Mouse (Mus musculus) kidney, adult 2 months (tissue): ENCODE results near the gene Il24. TPM values are rescaled to one million over a fixed set of nuclear protein-coding genes. Genes with fewer than 3 reads are reported as not detected.
A peak's percentile ranks its signal among the peaks of the same experiment; 100 is the strongest.

Source experiments
- DNase-seq: peaks from one replicate; pipeline ENCODE4 v3.0.0; 2021
- H3K27ac ChIP-seq: fragments of 200-500 bp; 2 replicates; pipeline ENCODE4 v1.5.1; 2012; ENCODE audit warnings: low read depth, low read length, control low read depth, inconsistent platforms; ENCODE audit not compliant: insufficient read depth
- H3K27me3 ChIP-seq: fragments of 200-500 bp; replicated peaks from 2 replicates; pipeline ENCODE4 v1.6.1; 2012; ENCODE audit warnings: mild to moderate bottlenecking, moderate library complexity, low read length, inconsistent platforms; ENCODE audit not compliant: control insufficient read depth, insufficient read depth
- H3K36me3 ChIP-seq: fragments of 200-500 bp; 2 replicates; pipeline ENCODE4 v1.6.1; 2012; ENCODE audit warnings: mild to moderate bottlenecking, moderate library complexity, low read length, inconsistent platforms; ENCODE audit not compliant: control insufficient read depth, insufficient read depth
- H3K4me1 ChIP-seq: fragments of 200-500 bp; 2 replicates; pipeline ENCODE4 v1.6.1; 2011; ENCODE audit warnings: low read length; ENCODE audit not compliant: control insufficient read depth, insufficient read depth
- H3K4me3 ChIP-seq: fragments of 200-500 bp; 2 replicates; pipeline ENCODE4 v1.5.1; 2011; ENCODE audit warnings: mild to moderate bottlenecking, low read depth, low read length, control low read depth; ENCODE audit not compliant: insufficient read depth
- CTCF ChIP-seq: fragments of 200-500 bp; conservative IDR thresholded peaks from 2 replicates; pipeline ENCODE4 v1.5.1; 2011; ENCODE audit warnings: low read depth, mild to moderate bottlenecking, control low read depth, low read length, moderate library complexity, mixed read lengths; ENCODE audit not compliant: insufficient read depth, insufficient read length
- POLR2A ChIP-seq: fragments of 200-500 bp; IDR thresholded peaks from one replicate; pipeline ENCODE4 v1.6.1; 2011; ENCODE audit warnings: low read depth, low read length, control low read depth
- WGBS: fragments of 180-500 bp; shearing (Covaris S2); methylation state at CpG from one replicate; pipeline ENCODE4 v1.1.7; 2018; 5-methylcytosine and 5-hydroxymethylcytosine counted together
- polyA plus RNA-seq: library from polyadenylated mRNA; depleted of rRNA; stranded (reverse); fragments of >200 nt; gene quantifications from 2 replicates; pipeline ENCODE4 v1.2.3, GENCODE M21; 2012; rRNA removed

Gene Il24
- polyA plus RNA-seq, 1 experiment = 0.06 TPM

DNA sequence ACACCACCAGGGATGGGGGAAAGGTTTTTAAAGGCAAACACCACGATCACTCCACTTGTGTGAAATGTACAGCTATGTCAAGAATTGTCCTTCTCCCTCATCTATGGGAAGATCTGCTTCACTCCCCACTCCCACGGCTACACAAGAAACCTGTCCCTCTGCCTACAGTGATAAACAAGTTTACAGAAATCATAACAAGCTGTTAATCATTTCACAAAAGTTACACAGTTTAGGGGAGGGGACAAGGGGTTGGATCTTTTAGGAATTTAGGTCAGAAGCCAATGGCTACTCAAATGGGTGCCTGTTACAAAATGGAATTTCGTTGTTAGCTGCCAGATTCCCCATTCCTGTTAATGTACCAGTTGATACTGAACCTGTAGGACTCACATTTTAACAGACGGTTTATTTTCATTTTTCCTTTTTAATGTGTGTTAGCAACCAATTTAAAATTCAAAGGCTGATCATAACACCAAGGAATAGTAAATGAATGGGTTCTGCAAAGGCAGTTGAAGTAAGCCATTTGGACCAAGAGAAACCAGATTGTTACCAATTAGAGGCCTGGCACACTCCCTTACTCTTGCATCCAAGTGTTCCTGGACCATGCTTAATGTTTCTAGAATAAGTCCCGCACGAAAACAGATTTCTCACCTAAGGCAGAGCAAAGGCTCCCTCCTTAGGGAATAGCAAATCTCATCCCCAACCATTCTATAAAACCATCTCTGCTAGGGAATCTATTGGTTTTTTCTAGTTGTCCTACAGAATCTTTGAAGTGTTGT lies 51.9 kb downstream of the Il24 start:
- Histone ChIP-seq H3K4me1 (peaks cover 46% of the 10 kb centered on the region), H3K27me3 (no peaks in the 10 kb centered on the region), H3K27ac (peak overlapping the region; percentile 98), H3K36me3 (no peaks in the 10 kb centered on the region), H3K4me3 (no peak overlapping the region)
- peak; percentile 88 for DNase-seq
- TF ChIP-seq POLR2A (no peak), CTCF (no peak)
- 41% methylated on average over 6 of the region's 6 CpGs for WGBS

DNA sequence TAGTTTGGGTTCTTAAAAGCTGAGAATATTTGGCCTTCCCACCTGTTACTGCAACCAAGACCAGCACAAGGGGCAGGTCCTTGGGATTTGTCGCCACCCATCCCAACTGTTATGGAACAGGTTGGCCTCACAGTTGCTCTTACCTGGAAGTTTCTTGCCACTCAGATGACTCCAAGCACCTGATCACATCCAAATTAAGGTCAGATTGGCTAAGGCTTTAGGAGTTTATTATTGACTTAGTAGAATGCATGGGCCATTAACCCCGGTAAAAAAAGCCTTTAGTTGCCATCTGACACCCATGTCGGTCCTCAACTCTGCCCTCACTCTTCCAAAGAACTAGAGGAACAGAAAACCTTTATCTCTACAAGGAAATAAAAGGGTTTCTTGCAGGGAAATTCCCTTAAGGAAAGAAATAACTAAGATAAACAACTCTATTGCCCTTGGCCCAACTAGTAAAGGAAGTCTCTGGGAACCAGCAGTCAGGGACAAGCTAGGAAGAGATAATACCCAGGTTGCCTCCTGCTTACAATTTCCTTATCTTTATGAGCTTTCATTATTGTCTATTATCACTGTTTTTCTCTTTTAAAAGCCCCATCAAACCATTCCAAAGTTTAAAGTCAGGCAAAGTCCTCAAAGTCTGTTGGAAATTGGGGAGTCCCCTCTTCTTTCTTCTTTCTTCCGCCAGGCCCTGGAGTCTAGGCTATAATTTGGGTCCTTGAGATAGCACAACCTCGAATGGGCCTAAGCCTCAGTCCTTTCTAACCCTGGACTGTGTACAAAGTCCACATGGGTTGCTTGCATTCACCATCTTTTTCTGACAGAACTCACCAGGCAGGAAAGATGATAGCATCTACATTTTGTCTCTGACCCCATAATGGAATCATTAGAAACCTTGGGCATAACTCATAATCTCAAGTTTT lies 54.8 kb downstream of the Il24 start:
- DNase-seq = peak; percentile 94
- H3K36me3 ChIP-seq = no peaks in the 10 kb centered on the region
- WGBS = 35% methylated on average over 5 of the region's 5 CpGs
- H3K4me3 ChIP-seq = no peak overlapping the region
- TF ChIP-seq CTCF (no peak), POLR2A (no peak)
- H3K4me1 ChIP-seq = peaks cover 38% of the 10 kb centered on the region
- H3K27me3 ChIP-seq = no peaks in the 10 kb centered on the region
- H3K27ac ChIP-seq = peak overlapping the region; percentile 100

Other genes starting within 250 kb of the Il24 start
- gene C4bp, start 225.8 kb downstream of the Il24 start, polyA plus RNA-seq = 0.08 and 0.19 TPM in 2 replicates
- gene Gm29427, start 171.7 kb downstream of the Il24 start, polyA plus RNA-seq = not detected in 2 replicates
- 1.2 and 1.3 TPM in 2 replicates for gene Yod1, start 170.1 kb downstream of the Il24 start, polyA plus RNA-seq
- 7.8 and 9.2 TPM in 2 replicates for gene Pfkfb2, start 158.2 kb downstream of the Il24 start, polyA plus RNA-seq
- 8.8 and 9.8 TPM in 2 replicates for gene AA986860, start 155.5 kb downstream of the Il24 start, polyA plus RNA-seq
- 4.0 and 4.2 TPM in 2 replicates for gene Fcamr, start 86.6 kb downstream of the Il24 start, polyA plus RNA-seq
- gene Pigr, start 60.8 kb downstream of the Il24 start, polyA plus RNA-seq = 16.9 and 26.4 TPM in 2 replicates
- gene Fcmr, start 21.8 kb downstream of the Il24 start, polyA plus RNA-seq = 5.3 and 16.2 TPM in 2 replicates
- not detected in 2 replicates for gene Il20, start 24.0 kb upstream of the Il24 start, polyA plus RNA-seq
- gene Il19, start 52.7 kb upstream of the Il24 start, polyA plus RNA-seq = not detected in 2 replicates
- gene Il10, start 132.4 kb upstream of the Il24 start, polyA plus RNA-seq = not detected in 2 replicates
- 95.3 and 99.5 TPM in 2 replicates for gene Mapkapk2, start 210.4 kb upstream of the Il24 start, polyA plus RNA-seq